Mouse (Mus musculus) liver, adult 2 months (tissue): ENCODE data around the gene Cwc22.

Source experiments
- CTCF ChIP-seq: fragments of 200-500 bp; IDR thresholded peaks from 2 replicates; pipeline ENCODE4 v1.5.1; 2011; ENCODE audit warnings: low read depth, low read length, control low read depth
- POLR2A ChIP-seq: fragments of 200-500 bp; IDR thresholded peaks from 2 replicates; pipeline ENCODE4 v1.6.1; 2011; ENCODE audit warnings: low read length, control low read depth; ENCODE audit not compliant: insufficient read depth; ENCODE audit errors: extremely low read depth

DNA sequence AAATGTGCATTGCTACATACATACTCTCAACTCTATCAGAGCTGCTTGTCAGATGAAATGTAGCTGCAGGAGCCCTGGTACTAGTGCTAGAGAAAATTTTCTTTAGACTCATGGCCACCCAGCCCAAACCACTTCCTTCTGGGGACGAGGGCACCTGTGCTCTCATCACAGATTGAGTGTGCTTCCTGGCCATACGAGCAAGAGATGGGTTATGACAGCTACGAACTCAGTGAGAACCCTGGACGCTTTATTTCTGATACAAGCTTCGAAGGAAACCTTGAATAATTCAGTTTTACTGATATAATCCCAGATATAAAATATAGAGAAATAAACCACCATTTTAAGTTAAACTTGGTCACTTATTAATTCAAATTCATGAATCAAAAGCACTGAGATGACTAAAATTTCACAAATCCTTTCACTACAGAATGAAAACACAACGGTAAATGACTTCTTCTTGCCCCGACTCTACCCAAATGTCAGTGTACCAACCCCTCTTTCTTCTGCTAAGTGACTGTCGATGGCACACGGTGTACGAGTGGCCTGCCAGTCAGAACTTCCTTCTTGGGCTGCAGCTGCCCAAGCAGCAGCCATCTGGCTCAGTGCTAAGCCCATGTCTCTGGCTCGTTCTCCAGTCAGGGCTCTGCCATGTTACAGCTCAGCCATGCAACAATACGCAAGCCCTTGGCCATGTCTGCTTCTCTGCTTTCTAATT, 49.2 kb downstream of the Cwc22 start:
- TF ChIP-seq POLR2A (no peak), CTCF (no peak)
